Mouse (Mus musculus): ENCODE measurements around the gene Slc25a26. TPM values are rescaled to one million over a fixed set of nuclear protein-coding genes. Genes with fewer than 3 reads are reported as not detected.

Slc25a26 gene
- 7.3 and 9.5 TPM in 2 replicates for polyA plus RNA-seq (2014; fragmentation: Nextera tagmentation; extraction: Ambion mirVana)

DNA sequence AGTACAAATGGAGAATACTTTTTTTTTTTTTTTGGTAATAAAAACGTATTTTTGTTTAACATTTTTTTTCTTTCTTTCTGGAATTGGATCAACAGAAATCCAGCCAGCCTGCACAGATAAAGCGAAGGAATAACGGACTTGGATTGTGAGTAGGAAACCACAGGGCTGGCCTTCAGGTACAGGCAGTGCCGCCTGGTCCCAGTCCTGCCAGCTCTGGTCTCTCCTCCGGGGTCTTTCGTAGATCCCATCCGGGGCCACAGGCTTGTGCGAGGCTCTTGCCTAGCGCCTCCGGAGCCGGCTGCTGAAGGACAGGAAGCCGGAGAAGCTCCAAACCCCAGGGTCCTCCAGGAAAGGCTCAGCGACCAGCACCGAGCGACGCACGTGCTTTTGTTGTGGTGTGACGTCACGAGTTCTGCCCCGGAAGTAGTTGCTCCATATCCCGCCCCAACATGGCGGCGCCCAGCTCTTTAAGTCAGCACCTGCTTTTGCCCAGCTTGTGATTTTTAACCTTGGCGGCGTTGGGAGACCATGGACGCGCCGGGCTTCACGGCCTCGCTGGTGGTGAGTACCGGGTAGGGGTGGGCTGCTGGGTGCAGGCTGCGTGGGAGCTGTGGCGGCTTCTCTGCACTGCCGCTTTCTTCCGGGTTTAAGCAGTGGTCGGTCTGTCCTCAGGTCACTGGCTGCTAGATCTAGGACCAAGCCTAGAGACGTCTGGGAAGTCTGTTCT is at the start of gene Slc25a26:
TSS of gene Slc25a26 (plus strand) at position 435 of the 727 bp plus-strand sequence.
- under 1% methylated on average over 37 of the region's 37 CpGs for WGBS
- peak; percentile 97 for ATAC-seq (replicated peaks; ENCODE audit: low FRiP score, low TSS enrichment, low read depth)

GRCm38 (mm10) chr6:94464037-94464891 is 35.9 kb upstream of the Slc25a26 start:
- 0 out of 2 replicates have a peak, but pooled peaks cover 8% of the 10 kb centered on the region for H3K4me1 ChIP-seq (replicated peaks; ENCODE audit: control insufficient read depth, insufficient read depth, low read length)
- ATAC-seq (replicated peaks; ENCODE audit: low FRiP score, low TSS enrichment, low read depth) (peak; percentile 78), DNase-seq (ENCODE audit: low spot score) (peak; percentile 70)
- no peaks in the 10 kb centered on the region for H3K9me3 ChIP-seq (ENCODE audit: control insufficient read depth, low read length)
- H3K9ac ChIP-seq (ENCODE audit: low read length): no peak overlapping the region
- no peak overlapping the region for H3K4me3 ChIP-seq (ENCODE audit: low read depth, low read length)
- no peaks in the 10 kb centered on the region for H3K27me3 ChIP-seq (replicated peaks; ENCODE audit: control insufficient read depth, insufficient read depth, low read length)
- H3K4me2 ChIP-seq (ENCODE audit: low read length): peak overlapping the region; percentile 40
- H3K36me3 ChIP-seq (ENCODE audit: control insufficient read depth, insufficient read depth, low read length): no peaks in the 10 kb centered on the region
- WGBS: 15% methylated on average over 12 of the region's 12 CpGs
- no peak overlapping the region for H3K27ac ChIP-seq (ENCODE audit: low read depth)

More for the DNA sequence above, at the start of gene Slc25a26:
- Histone ChIP-seq H3K9ac (ENCODE audit: low read length) (peak within 1 kb of the TSS; percentile 59), H3K36me3 (ENCODE audit: control insufficient read depth, insufficient read depth, low read length) (no peaks in the 10 kb centered on the region), H3K27me3 (replicated peaks; ENCODE audit: control insufficient read depth, insufficient read depth, low read length) (no peaks in the 10 kb centered on the region), H3K4me3 (ENCODE audit: low read depth, low read length) (peak within 1 kb of the TSS; percentile 91), H3K9me3 (ENCODE audit: control insufficient read depth, low read length) (no peaks in the 10 kb centered on the region), H3K27ac (ENCODE audit: low read depth) (peak within 1 kb of the TSS; percentile 67; the same call in 1 of the 2 replicates), H3K4me1 (replicated peaks; ENCODE audit: control insufficient read depth, insufficient read depth, low read length) (peaks cover 5% of the 10 kb centered on the region), H3K4me2 (ENCODE audit: low read length) (peak within 1 kb of the TSS; percentile 73)
- peak; percentile 96 for DNase-seq (ENCODE audit: low spot score)

DNA sequence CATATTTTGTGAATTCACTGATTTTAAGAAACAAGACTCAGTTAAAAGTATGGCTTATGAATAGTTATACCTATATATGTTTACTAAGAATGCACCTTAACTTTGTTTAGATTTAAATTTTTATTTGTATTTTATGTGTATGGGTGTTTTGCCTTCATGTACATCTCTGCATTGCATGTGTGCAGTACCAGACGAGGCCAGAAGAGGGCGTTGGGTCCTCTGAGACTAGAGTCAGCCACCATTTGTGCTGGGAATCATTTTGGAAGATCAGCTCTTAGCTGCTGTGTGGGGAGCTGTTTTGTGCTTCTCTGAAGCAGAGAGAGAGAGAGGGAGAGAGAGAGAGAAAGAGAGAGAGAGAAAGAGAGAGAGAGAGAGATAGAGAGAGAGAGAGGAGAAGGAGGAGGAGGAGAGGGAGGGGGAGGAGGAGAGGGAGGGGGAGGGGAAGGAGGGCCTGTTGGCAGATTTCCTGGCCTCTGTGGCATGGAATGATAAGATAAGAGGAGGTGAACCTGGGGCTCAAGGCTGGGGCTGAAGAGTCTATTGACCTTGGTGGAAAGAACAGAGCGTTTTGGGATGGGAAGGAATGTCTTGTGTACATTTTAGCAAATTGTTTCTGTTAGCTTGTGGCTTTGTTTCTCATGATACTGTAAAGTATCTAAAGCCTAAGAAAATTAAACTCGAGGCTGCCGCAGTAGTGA is 33.5 kb upstream of the Slc25a26 start:
- Histone ChIP-seq H3K4me1 (replicated peaks; ENCODE audit: control insufficient read depth, insufficient read depth, low read length) (0 out of 2 replicates have a peak, but pooled peaks cover 8% of the 10 kb centered on the region), H3K4me2 (ENCODE audit: low read length) (no peak overlapping the region), H3K27ac (ENCODE audit: low read depth) (no peak overlapping the region), H3K36me3 (ENCODE audit: control insufficient read depth, insufficient read depth, low read length) (no peaks in the 10 kb centered on the region), H3K9ac (ENCODE audit: low read length) (no peak overlapping the region), H3K4me3 (ENCODE audit: low read depth, low read length) (no peak overlapping the region), H3K9me3 (ENCODE audit: control insufficient read depth, low read length) (no peaks in the 10 kb centered on the region), H3K27me3 (replicated peaks; ENCODE audit: control insufficient read depth, insufficient read depth, low read length) (no peaks in the 10 kb centered on the region)
- ATAC-seq (replicated peaks; ENCODE audit: low FRiP score, low TSS enrichment, low read depth) (no peak), DNase-seq (ENCODE audit: low spot score) (peak; percentile 55)
- WGBS: 38% methylated on average over 5 of the region's 5 CpGs

DNA sequence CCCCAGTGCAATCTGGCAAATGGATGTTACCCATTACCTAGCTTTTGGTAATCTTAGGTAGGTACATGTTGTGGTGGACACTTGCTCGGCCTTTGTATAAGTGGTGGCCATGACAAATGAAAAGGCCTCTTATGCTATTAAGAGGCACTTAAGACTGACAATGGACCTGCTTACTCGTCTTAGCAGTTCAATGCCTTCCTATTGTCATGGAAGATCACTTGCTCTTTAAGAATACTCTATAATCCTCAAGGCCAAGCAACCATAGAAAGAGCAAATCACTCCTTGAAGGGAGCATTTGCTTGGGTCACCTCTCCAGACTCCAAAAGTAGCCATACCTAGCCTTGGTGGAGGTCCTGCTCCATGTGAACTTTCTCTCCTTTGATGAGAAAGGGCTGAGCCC is 7.4 kb upstream of the Slc25a26 start:
- Histone ChIP-seq H3K4me2 (ENCODE audit: low read length) (no peak overlapping the region), H3K36me3 (ENCODE audit: control insufficient read depth, insufficient read depth, low read length) (no peaks in the 10 kb centered on the region), H3K4me3 (ENCODE audit: low read depth, low read length) (no peak overlapping the region), H3K9me3 (ENCODE audit: control insufficient read depth, low read length) (no peaks in the 10 kb centered on the region), H3K9ac (ENCODE audit: low read length) (no peak overlapping the region), H3K27me3 (replicated peaks; ENCODE audit: control insufficient read depth, insufficient read depth, low read length) (no peaks in the 10 kb centered on the region), H3K4me1 (replicated peaks; ENCODE audit: control insufficient read depth, insufficient read depth, low read length) (no peaks in the 10 kb centered on the region), H3K27ac (ENCODE audit: low read depth) (no peak overlapping the region)
- DNase-seq (ENCODE audit: low spot score): no peak
- WGBS: 62% methylated on average over 2 of the region's 2 CpGs
- ATAC-seq (replicated peaks; ENCODE audit: low FRiP score, low TSS enrichment, low read depth): no peak

DNA sequence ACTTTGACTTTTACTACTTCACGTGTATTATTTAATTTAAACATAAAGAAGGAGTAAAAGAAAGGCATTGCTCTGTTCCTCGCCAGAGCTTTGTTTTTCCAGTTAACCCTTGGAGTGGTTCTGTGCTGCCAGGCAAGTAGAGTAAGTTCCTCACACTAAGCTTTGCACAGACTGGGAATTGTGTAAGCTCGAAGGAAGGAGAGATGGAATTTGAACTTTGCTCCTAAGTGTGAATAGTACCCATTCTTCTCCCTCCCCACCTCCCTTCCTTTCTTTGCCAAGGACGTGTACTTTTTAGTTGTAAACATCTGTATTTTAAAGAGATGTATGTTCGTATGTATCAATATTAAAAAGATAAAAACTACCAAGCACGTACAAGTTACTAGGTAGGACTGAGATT is 3.8 kb downstream of the Slc25a26 start:
- 0 out of 2 replicates have a peak, but pooled peaks cover 3% of the 10 kb centered on the region for H3K36me3 ChIP-seq (ENCODE audit: control insufficient read depth, insufficient read depth, low read length)
- H3K4me1 ChIP-seq (replicated peaks; ENCODE audit: control insufficient read depth, insufficient read depth, low read length): peaks cover 5% of the 10 kb centered on the region
- no peak for DNase-seq (ENCODE audit: low spot score)
- H3K27ac ChIP-seq (ENCODE audit: low read depth): no peak overlapping the region
- 61% methylated on average over 6 of the region's 6 CpGs for WGBS
- H3K4me3 ChIP-seq (ENCODE audit: low read depth, low read length): no peak overlapping the region
- no peak for ATAC-seq (replicated peaks; ENCODE audit: low FRiP score, low TSS enrichment, low read depth)
- H3K27me3 ChIP-seq (replicated peaks; ENCODE audit: control insufficient read depth, insufficient read depth, low read length): no peaks in the 10 kb centered on the region
- H3K9ac ChIP-seq (ENCODE audit: low read length): no peak overlapping the region
- H3K9me3 ChIP-seq (ENCODE audit: control insufficient read depth, low read length): no peaks in the 10 kb centered on the region
- no peak overlapping the region for H3K4me2 ChIP-seq (ENCODE audit: low read length)

DNA sequence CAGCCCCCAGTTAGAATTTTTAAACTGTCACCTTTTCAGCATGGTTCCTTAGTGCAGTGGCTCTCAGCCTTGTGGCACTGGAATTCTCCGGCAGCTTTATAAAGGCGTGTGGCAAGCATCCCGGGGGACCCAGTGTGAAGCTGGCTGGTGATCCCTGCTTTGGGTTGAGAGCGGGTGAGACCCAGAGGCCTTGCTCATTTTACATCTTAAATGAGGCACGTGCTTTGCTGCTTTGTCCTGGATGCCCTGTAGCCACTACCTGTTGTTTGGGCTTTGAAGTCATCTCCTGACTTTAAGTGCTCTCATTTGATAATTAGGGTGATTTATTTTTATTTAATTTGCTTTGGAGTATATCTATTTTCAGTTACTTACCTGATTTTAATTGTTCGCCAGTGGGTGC is 7.8 kb downstream of the Slc25a26 start:
- WGBS: 89% methylated on average over 6 of the region's 6 CpGs
- H3K9me3 ChIP-seq (ENCODE audit: control insufficient read depth, low read length): no peaks in the 10 kb centered on the region
- H3K27me3 ChIP-seq (replicated peaks; ENCODE audit: control insufficient read depth, insufficient read depth, low read length): no peaks in the 10 kb centered on the region
- ATAC-seq (replicated peaks; ENCODE audit: low FRiP score, low TSS enrichment, low read depth) (no peak), DNase-seq (ENCODE audit: low spot score) (no peak)
- no peak overlapping the region for H3K4me2 ChIP-seq (ENCODE audit: low read length)
- H3K9ac ChIP-seq (ENCODE audit: low read length): no peak overlapping the region
- H3K36me3 ChIP-seq (ENCODE audit: control insufficient read depth, insufficient read depth, low read length): 0 out of 2 replicates have a peak, but pooled peaks cover 3% of the 10 kb centered on the region
- H3K4me1 ChIP-seq (replicated peaks; ENCODE audit: control insufficient read depth, insufficient read depth, low read length): no peaks in the 10 kb centered on the region
- no peak overlapping the region for H3K4me3 ChIP-seq (ENCODE audit: low read depth, low read length)
- no peak overlapping the region for H3K27ac ChIP-seq (ENCODE audit: low read depth)

GRCm38 (mm10) chr6:94508807-94509206 is 8.7 kb downstream of the Slc25a26 start:
- ATAC-seq (replicated peaks; ENCODE audit: low FRiP score, low TSS enrichment, low read depth) (no peak), DNase-seq (ENCODE audit: low spot score) (no peak)
- Histone ChIP-seq H3K4me2 (ENCODE audit: low read length) (no peak overlapping the region), H3K27me3 (replicated peaks; ENCODE audit: control insufficient read depth, insufficient read depth, low read length) (no peaks in the 10 kb centered on the region), H3K4me3 (ENCODE audit: low read depth, low read length) (no peak overlapping the region), H3K9me3 (ENCODE audit: control insufficient read depth, low read length) (no peaks in the 10 kb centered on the region), H3K36me3 (ENCODE audit: control insufficient read depth, insufficient read depth, low read length) (0 out of 2 replicates have a peak, but pooled peaks cover 3% of the 10 kb centered on the region), H3K4me1 (replicated peaks; ENCODE audit: control insufficient read depth, insufficient read depth, low read length) (no peaks in the 10 kb centered on the region), H3K9ac (ENCODE audit: low read length) (no peak overlapping the region), H3K27ac (ENCODE audit: low read depth) (no peak overlapping the region)
- 88% methylated on average over 2 of the region's 2 CpGs for WGBS

DNA sequence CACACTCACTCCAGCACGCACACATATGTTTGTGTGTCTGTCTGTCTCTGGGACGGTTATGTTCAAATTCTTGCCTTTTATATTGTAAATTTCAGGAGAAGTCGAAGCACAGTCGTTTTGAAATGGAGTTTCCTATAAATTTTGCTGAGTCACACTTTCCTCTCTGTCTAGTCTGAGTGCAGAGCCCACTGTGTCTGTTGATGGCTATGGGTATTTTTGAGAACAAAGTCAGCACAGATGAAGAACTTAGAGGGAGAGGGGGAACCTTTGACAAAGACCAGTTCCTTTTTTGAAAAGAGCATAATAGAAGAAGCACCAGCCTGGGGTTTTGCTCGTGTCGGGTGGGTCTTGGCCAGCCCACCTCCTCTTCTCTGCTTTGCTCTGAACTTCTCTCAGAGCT is 9.1 kb downstream of the Slc25a26 start:
- no peak for DNase-seq (ENCODE audit: low spot score)
- H3K9me3 ChIP-seq (ENCODE audit: control insufficient read depth, low read length): no peaks in the 10 kb centered on the region
- no peaks in the 10 kb centered on the region for H3K27me3 ChIP-seq (replicated peaks; ENCODE audit: control insufficient read depth, insufficient read depth, low read length)
- H3K27ac ChIP-seq (ENCODE audit: low read depth): no peak overlapping the region
- no peak overlapping the region for H3K4me3 ChIP-seq (ENCODE audit: low read depth, low read length)
- no peak overlapping the region for H3K4me2 ChIP-seq (ENCODE audit: low read length)
- H3K36me3 ChIP-seq (ENCODE audit: control insufficient read depth, insufficient read depth, low read length): 0 out of 2 replicates have a peak, but pooled peaks cover 3% of the 10 kb centered on the region
- no peak overlapping the region for H3K9ac ChIP-seq (ENCODE audit: low read length)
- WGBS: 76% methylated on average over 6 of the region's 6 CpGs
- H3K4me1 ChIP-seq (replicated peaks; ENCODE audit: control insufficient read depth, insufficient read depth, low read length): no peaks in the 10 kb centered on the region
- ATAC-seq (replicated peaks; ENCODE audit: low FRiP score, low TSS enrichment, low read depth): no peak

All from intestine, embryonic 14.5 days (tissue).